Mouse (Mus musculus) limb, embryonic 15.5 days (tissue): Measurements from ENCODE around the gene Eif2b5. TPM values are rescaled to one million over a fixed set of nuclear protein-coding genes. Genes with fewer than 3 reads are reported as not detected.
A peak's percentile ranks its signal among the peaks of the same experiment; 100 is the strongest.
"Not testable (repeated sequence)": the region's sequence is repeated elsewhere in the genome, so short reads cannot be mapped to it uniquely, and the experiment has no call there.

Experiments used
- ATAC-seq: fragments of 200-750 bp; cut with Nextera tagmentation; 2 replicates; pipeline ENCODE4 v1.8.0; 2017; ENCODE audit warnings: low read depth, moderate TSS enrichment; ENCODE audit not compliant: insufficient number of reproducible peaks, low FRiP score, low TSS enrichment
- H3K27ac ChIP-seq: fragments of 300-500 bp; sonication (generic); 2 replicates; pipeline ENCODE4 v1.5.1; 2015; ENCODE audit warnings: moderate library complexity, mild to moderate bottlenecking, inconsistent platforms
- H3K27me3 ChIP-seq: fragments of 300-500 bp; sonication (generic); 2 replicates; pipeline ENCODE4 v1.6.1; 2015; ENCODE audit warnings: inconsistent platforms
- H3K36me3 ChIP-seq: fragments of 300-500 bp; sonication (generic); 2 replicates; pipeline ENCODE4 v1.6.1; 2015; ENCODE audit warnings: inconsistent platforms
- H3K4me1 ChIP-seq: fragments of 300-500 bp; sonication (generic); 2 replicates; pipeline ENCODE4 v1.6.1; 2015; ENCODE audit warnings: inconsistent platforms
- H3K4me2 ChIP-seq: fragments of 300-500 bp; sonication (generic); 2 replicates; pipeline ENCODE4 v1.6.1; 2015; ENCODE audit warnings: mild to moderate bottlenecking, inconsistent platforms
- H3K4me3 ChIP-seq: fragments of 300-500 bp; sonication (generic); 2 replicates; pipeline ENCODE4 v1.5.1; 2015; ENCODE audit warnings: mild to moderate bottlenecking, inconsistent platforms
- H3K9ac ChIP-seq: fragments of 300-500 bp; sonication (generic); 2 replicates; pipeline ENCODE4 v1.6.1; 2015; ENCODE audit warnings: inconsistent platforms
- H3K9me3 ChIP-seq: fragments of 300-500 bp; sonication (generic); 2 replicates; pipeline ENCODE4 v1.6.1; 2016; ENCODE audit warnings: inconsistent platforms
- WGBS: fragments of 180-500 bp; shearing (Covaris S2); methylation state at CpG from one replicate; pipeline ENCODE4 v1.1.7; 2015; 5-methylcytosine and 5-hydroxymethylcytosine counted together
- polyA plus RNA-seq: library from polyadenylated mRNA; unstranded; fragments of >200 nt; fragmentation: Nextera tagmentation; extraction: Ambion mirVana; gene quantifications from 2 replicates; pipeline ENCODE4 v1.2.1, GENCODE M21; 2015

The Eif2b5 gene
- polyA plus RNA-seq, 1 experiment from 2014 or later = 93.5 TPM

GRCm38 (mm10) chr16:20476857-20477256 lies 21.8 kb upstream of the Eif2b5 start:
- H3K4me3 ChIP-seq = no peak overlapping the region
- ATAC-seq = peak; percentile 69; the same call in 1 of the 2 replicates
- no peaks in the 10 kb centered on the region for H3K9me3 ChIP-seq
- H3K4me2 ChIP-seq = no peak overlapping the region
- peak overlapping the region; percentile 54 for H3K27ac ChIP-seq
- H3K9ac ChIP-seq = no peak overlapping the region
- no peaks in the 10 kb centered on the region for H3K36me3 ChIP-seq
- peaks cover 4% of the 10 kb centered on the region; the same call in 1 of the 2 replicates for H3K4me1 ChIP-seq
- no peaks in the 10 kb centered on the region for H3K27me3 ChIP-seq
- WGBS = 16% methylated on average over 1 of the region's 1 CpGs

GRCm38 (mm10) chr16:20477270-20477669 lies 21.3 kb upstream of the Eif2b5 start:
- no peak for ATAC-seq
- peaks cover 4% of the 10 kb centered on the region; the same call in 1 of the 2 replicates for H3K4me1 ChIP-seq
- H3K9ac ChIP-seq = no peak overlapping the region
- H3K27ac ChIP-seq = peak overlapping the region; percentile 54
- no peaks in the 10 kb centered on the region for H3K9me3 ChIP-seq
- H3K4me3 ChIP-seq = no peak overlapping the region
- H3K4me2 ChIP-seq = no peak overlapping the region
- no peaks in the 10 kb centered on the region for H3K36me3 ChIP-seq
- 48% methylated on average over 3 of the region's 3 CpGs for WGBS
- no peaks in the 10 kb centered on the region for H3K27me3 ChIP-seq

- Histone ChIP-seq H3K36me3 (no peaks in the 10 kb centered on the region), H3K9me3 (no peaks in the 10 kb centered on the region), H3K4me3 (no peak overlapping the region), H3K9ac (no peak overlapping the region), H3K27ac (no peak overlapping the region), H3K27me3 (no peaks in the 10 kb centered on the region), H3K4me2 (no peak overlapping the region), H3K4me1 (peaks cover 4% of the 10 kb centered on the region; the same call in 1 of the 2 replicates)
- 47% methylated on average over 2 of the region's 2 CpGs for WGBS
- no peak for ATAC-seq
Measured at GRCm38 (mm10) chr16:20478504-20478903, 20.1 kb upstream of the Eif2b5 start.

- H3K4me1 ChIP-seq, H3K9me3 ChIP-seq, H3K36me3 ChIP-seq: not testable (repeated sequence)
Measured at GRCm38 (mm10) chr16:20479026-20479760, 19.4 kb upstream of the Eif2b5 start.

GRCm38 (mm10) chr16:20480115-20480514 lies 18.5 kb upstream of the Eif2b5 start:
- ATAC-seq = no peak
- H3K27ac ChIP-seq = no peak overlapping the region
- WGBS = 30% methylated on average over 3 of the region's 3 CpGs

More at GRCm38 (mm10) chr16:20479026-20479760, 19.4 kb upstream of the Eif2b5 start:
- not testable (repeated sequence) for H3K27me3 ChIP-seq, H3K4me3 ChIP-seq, H3K9ac ChIP-seq, H3K4me2 ChIP-seq, ATAC-seq, H3K27ac ChIP-seq
- WGBS = 87% methylated on average over 12 of the region's 12 CpGs

GRCm38 (mm10) chr16:20481746-20482145 lies 16.9 kb upstream of the Eif2b5 start:
- peaks cover 4% of the 10 kb centered on the region; the same call in 1 of the 2 replicates for H3K4me1 ChIP-seq

More at GRCm38 (mm10) chr16:20480115-20480514, 18.5 kb upstream of the Eif2b5 start:
- Histone ChIP-seq H3K36me3 (no peaks in the 10 kb centered on the region), H3K9ac (no peak overlapping the region), H3K9me3 (no peaks in the 10 kb centered on the region), H3K4me3 (no peak overlapping the region), H3K27me3 (no peaks in the 10 kb centered on the region), H3K4me2 (no peak overlapping the region), H3K4me1 (peaks cover 4% of the 10 kb centered on the region; the same call in 1 of the 2 replicates)

GRCm38 (mm10) chr16:20483716-20484115 lies 14.9 kb upstream of the Eif2b5 start:
- H3K36me3 ChIP-seq, H3K4me2 ChIP-seq, H3K27ac ChIP-seq, H3K9me3 ChIP-seq, ATAC-seq, H3K4me1 ChIP-seq, H3K27me3 ChIP-seq, H3K9ac ChIP-seq, H3K4me3 ChIP-seq: not testable (repeated sequence)
- 90% methylated on average over 7 of the region's 7 CpGs for WGBS

More at GRCm38 (mm10) chr16:20481746-20482145, 16.9 kb upstream of the Eif2b5 start:
- no peak overlapping the region for H3K4me2 ChIP-seq
- no peaks in the 10 kb centered on the region for H3K27me3 ChIP-seq
- H3K27ac ChIP-seq = no peak overlapping the region
- no peak overlapping the region for H3K4me3 ChIP-seq
- no peaks in the 10 kb centered on the region for H3K9me3 ChIP-seq
- no peak for ATAC-seq
- WGBS = 40% methylated on average over 2 of the region's 2 CpGs
- no peak overlapping the region for H3K9ac ChIP-seq
- no peaks in the 10 kb centered on the region for H3K36me3 ChIP-seq

GRCm38 (mm10) chr16:20485061-20485460 lies 13.6 kb upstream of the Eif2b5 start:
- Histone ChIP-seq H3K4me1 (no peaks in the 10 kb centered on the region), H3K9me3 (no peaks in the 10 kb centered on the region), H3K9ac (no peak overlapping the region), H3K36me3 (no peaks in the 10 kb centered on the region), H3K4me2 (no peak overlapping the region), H3K27ac (no peak overlapping the region), H3K4me3 (no peak overlapping the region), H3K27me3 (no peaks in the 10 kb centered on the region)
- WGBS = 40% methylated on average over 4 of the region's 4 CpGs
- no peak for ATAC-seq

- 51% methylated on average over 3 of the region's 3 CpGs for WGBS
- no peak overlapping the region for H3K9ac ChIP-seq
- no peak overlapping the region for H3K4me2 ChIP-seq
- no peak for ATAC-seq
- no peaks in the 10 kb centered on the region for H3K36me3 ChIP-seq
- H3K9me3 ChIP-seq = no peaks in the 10 kb centered on the region
- no peaks in the 10 kb centered on the region for H3K27me3 ChIP-seq
- H3K4me3 ChIP-seq = no peak overlapping the region
- H3K27ac ChIP-seq = no peak overlapping the region
- no peaks in the 10 kb centered on the region for H3K4me1 ChIP-seq
Measured at GRCm38 (mm10) chr16:20486048-20486447, 12.6 kb upstream of the Eif2b5 start.

GRCm38 (mm10) chr16:20488151-20488550 lies 10.5 kb upstream of the Eif2b5 start:
- Histone ChIP-seq H3K4me2 (no peak overlapping the region), H3K4me1 (no peaks in the 10 kb centered on the region), H3K27me3 (no peaks in the 10 kb centered on the region), H3K9ac (no peak overlapping the region), H3K36me3 (no peaks in the 10 kb centered on the region), H3K27ac (no peak overlapping the region), H3K4me3 (no peak overlapping the region), H3K9me3 (no peaks in the 10 kb centered on the region)
- ATAC-seq = no peak
- WGBS = 61% methylated on average over 1 of the region's 1 CpGs

GRCm38 (mm10) chr16:20488751-20489150 lies 9.9 kb upstream of the Eif2b5 start:
- not testable (repeated sequence) for H3K27ac ChIP-seq, ATAC-seq, H3K27me3 ChIP-seq, H3K9me3 ChIP-seq, H3K4me2 ChIP-seq, H3K4me3 ChIP-seq, H3K4me1 ChIP-seq, H3K9ac ChIP-seq, H3K36me3 ChIP-seq
- WGBS = 79% methylated on average over 9 of the region's 9 CpGs

GRCm38 (mm10) chr16:20489233-20489632 lies 9.4 kb upstream of the Eif2b5 start:
- Histone ChIP-seq H3K36me3 (no peaks in the 10 kb centered on the region), H3K4me2 (no peak overlapping the region), H3K4me3 (no peak overlapping the region), H3K9me3 (no peaks in the 10 kb centered on the region), H3K27me3 (no peaks in the 10 kb centered on the region), H3K9ac (no peak overlapping the region), H3K4me1 (no peaks in the 10 kb centered on the region), H3K27ac (no peak overlapping the region)
- no peak for ATAC-seq
- 80% methylated on average over 2 of the region's 2 CpGs for WGBS
